9 mouse cellular contexts compared by ENCODE assay signal in genomic region chr1:182506229-182506986, GRCm38 (mm10). TPM values are rescaled to one million over a fixed set of nuclear protein-coding genes. Genes with fewer than 3 reads are reported as not detected.
A peak's percentile ranks its signal among the peaks of the same experiment; 100 is the strongest.
DNase-seq lines count a peak whose midpoint lies in the region; ATAC-seq and TF ChIP-seq lines count a peak whose summit lies in the region.
"Had no signal": no experiment of that assay in that cellular context is flagged by ENCODE, and none has a peak within 500 bp of the region (broad histone marks: within the 10 kb centered on the region; RNA-seq: fewer than 3 reads in every experiment).

No protein-coding gene starts in this region.

- no peak overlapping the region for H3K9ac ChIP-seq in neural tube, embryonic 13.5 days
- H3K9ac ChIP-seq in heart, postnatal 0 days (replicated peaks; ENCODE audit: low read depth, low read length), result no peak overlapping the region
- no peak overlapping the region for H3K9ac ChIP-seq in liver, embryonic 11.5 days (ENCODE audit: low read depth, low read length)

- no peaks in the 10 kb centered on the region for H3K9me3 ChIP-seq in neural tube, embryonic 13.5 days
- no peaks in the 10 kb centered on the region for H3K9me3 ChIP-seq in heart, postnatal 0 days (replicated peaks; ENCODE audit: control insufficient read depth, low read length)
- H3K9me3 ChIP-seq in liver, embryonic 11.5 days (ENCODE audit: control insufficient read depth, low read length), result no peaks in the 10 kb centered on the region

- WGBS in neural tube, embryonic 13.5 days, result 65% methylated on average over 7 of the region's 7 CpGs
- 11% methylated on average over 7 of the region's 7 CpGs for WGBS in heart, postnatal 0 days
- 33% methylated on average over 7 of the region's 7 CpGs for WGBS in liver, embryonic 11.5 days

- DNase-seq in neural tube, embryonic 10.5 days (ENCODE audit: extremely low spot score, low spot score), result no peak
- peak; percentile 84 for DNase-seq in heart, postnatal 0 days (ENCODE audit: low spot score)
- DNase-seq in liver, embryonic 11.5 days (ENCODE audit: low spot score), result no peak
- peak; percentile 78 for DNase-seq in skeletal muscle tissue, adult 2 months (ENCODE audit: low read depth, low spot score)
- DNase-seq in cerebellum, adult 11-12 months, result no peak
- no peak for DNase-seq in left cerebral cortex, adult 9 months (ENCODE audit: low spot score in 2 of 2)

- H3K4me3 ChIP-seq in neural tube, embryonic 13.5 days, result no peak overlapping the region
- H3K4me3 ChIP-seq in bone marrow macrophage, adult 2 months (ENCODE audit: insufficient read depth, low read length), result no peak overlapping the region
- H3K4me3 ChIP-seq in heart, postnatal 0 days (ENCODE audit: low read depth, low read length), result no peak overlapping the region
- H3K4me3 ChIP-seq in liver, embryonic 11.5 days (ENCODE audit: low read depth, low read length), result no peak overlapping the region
- H3K4me3 ChIP-seq: erythroblast, embryonic 14.5 days had no signal

- H3K27me3 ChIP-seq in neural tube, embryonic 13.5 days, result no peaks in the 10 kb centered on the region
- no peaks in the 10 kb centered on the region for H3K27me3 ChIP-seq in heart, postnatal 0 days (ENCODE audit: control insufficient read depth, insufficient read depth, low read length)
- H3K27me3 ChIP-seq in liver, embryonic 11.5 days (replicated peaks; ENCODE audit: control insufficient read depth, insufficient read depth, low read length), result no peaks in the 10 kb centered on the region

- no peak; the same call in 1 of the 2 replicates for TF ChIP-seq EP300 in heart, postnatal 0 days (IDR thresholded peaks at IDR 0.05; ENCODE audit: low read depth)

- TF ChIP-seq POLR2A in bone marrow macrophage, adult 2 months (IDR thresholded peaks at IDR 0.05; ENCODE audit: borderline replicate concordance, low read depth, low read length), result no peak

- H3K36me3 ChIP-seq in neural tube, embryonic 13.5 days, result peaks cover 41% of the 10 kb centered on the region
- H3K36me3 ChIP-seq in heart, postnatal 0 days (replicated peaks; ENCODE audit: control insufficient read depth, insufficient read depth, low read length), result peaks cover 24% of the 10 kb centered on the region
- peaks cover 2% of the 10 kb centered on the region for H3K36me3 ChIP-seq in liver, embryonic 11.5 days (ENCODE audit: control insufficient read depth, insufficient read depth, low read length)

- ATAC-seq in neural tube, embryonic 13.5 days (ENCODE audit: low read depth), result no peak
- peak; percentile 68 for ATAC-seq in heart, postnatal 0 days (ENCODE audit: insufficient read depth, low read depth)
- peak; percentile 65; the same call in 1 of the 2 replicates for ATAC-seq in liver, embryonic 11.5 days (replicated peaks; ENCODE audit: low FRiP score)

- peaks cover 27% of the 10 kb centered on the region for H3K4me1 ChIP-seq in neural tube, embryonic 13.5 days (replicated peaks)
- peaks cover 38% of the 10 kb centered on the region for H3K4me1 ChIP-seq in bone marrow macrophage, adult 2 months (ENCODE audit: control insufficient read depth, insufficient read depth, low read length)
- H3K4me1 ChIP-seq in heart, postnatal 0 days (ENCODE audit: control insufficient read depth, insufficient read depth), result peaks cover 41% of the 10 kb centered on the region
- H3K4me1 ChIP-seq in liver, embryonic 11.5 days (replicated peaks; ENCODE audit: control insufficient read depth, insufficient read depth, low read length), result peaks cover 36% of the 10 kb centered on the region

- H3K4me2 ChIP-seq in neural tube, embryonic 13.5 days, result no peak overlapping the region
- no peak overlapping the region for H3K4me2 ChIP-seq in heart, postnatal 0 days (ENCODE audit: low read depth, low read length)
- peak overlapping the region; percentile 1 for H3K4me2 ChIP-seq in liver, embryonic 11.5 days

- TF ChIP-seq CTCF in bone marrow macrophage, adult 2 months (IDR thresholded peaks at IDR 0.05; ENCODE audit: low read depth, low read length), result no peak
- peak; percentile 62 for TF ChIP-seq CTCF in heart, postnatal 0 days (IDR thresholded peaks at IDR 0.05; ENCODE audit: low read depth)

- 0 out of 2 replicates have a peak overlapping the region, but pooled peaks have one; percentile 4 for H3K27ac ChIP-seq in neural tube, embryonic 13.5 days (replicated peaks)
- peak overlapping the region; percentile 70 for H3K27ac ChIP-seq in bone marrow macrophage, adult 2 months (ENCODE audit: insufficient read depth, low read depth, low read length)
- peak overlapping the region; percentile 86 for H3K27ac ChIP-seq in heart, postnatal 0 days (ENCODE audit: low read depth)
- peak overlapping the region; percentile 34 for H3K27ac ChIP-seq in liver, embryonic 11.5 days (ENCODE audit: low read depth, low read length)

RNA-seq across cellular contexts. Expression of gene Capn2, which starts 11.0 kb away (rescaled TPM):
- 95.5 and 99.2 TPM in 2 replicates for polyA plus RNA-seq in neural tube, embryonic 13.5 days (2015; fragmentation: Nextera tagmentation; extraction: Ambion mirVana)
- 132 and 135 TPM in 2 replicates for polyA plus RNA-seq in bone marrow macrophage, adult 2 months (2012; ENCODE audit: insufficient read depth, insufficient read length, missing spikeins)
- total RNA-seq in heart, postnatal 0 days (2014; rRNA removed; ENCODE audit: low replicate concordance), result 71.2 and 85.4 TPM in 2 replicates
- 56.8 and 62.6 TPM in 2 replicates for polyA plus RNA-seq in heart, postnatal 0 days (2015; fragmentation: Nextera tagmentation; extraction: Ambion mirVana)
- 49.5 and 51.4 TPM in 2 replicates for polyA plus RNA-seq in liver, embryonic 11.5 days (2014; fragmentation: Nextera tagmentation; extraction: Ambion mirVana)

RNA-seq across cellular contexts. Expression of gene Capn8, which starts 58.4 kb away (rescaled TPM):
- polyA plus RNA-seq in neural tube, embryonic 13.5 days (2015; fragmentation: Nextera tagmentation; extraction: Ambion mirVana), result 0.29 TPM in 1 of 2 replicates, not detected in the other
- polyA plus RNA-seq in bone marrow macrophage, adult 2 months (2012; ENCODE audit: insufficient read depth, insufficient read length, missing spikeins), result not detected in 2 replicates
- total RNA-seq in heart, postnatal 0 days (2014; rRNA removed; ENCODE audit: low replicate concordance), result not detected in 2 replicates
- not detected in 2 replicates for polyA plus RNA-seq in heart, postnatal 0 days (2015; fragmentation: Nextera tagmentation; extraction: Ambion mirVana)
- not detected in 2 replicates for polyA plus RNA-seq in liver, embryonic 11.5 days (2014; fragmentation: Nextera tagmentation; extraction: Ambion mirVana)
- polyA plus RNA-seq: erythroblast, embryonic 14.5 days had no signal

Comparison
In these comparisons a context has a peak if more than half of its experiments do, and no peak if none do; other contexts are left out.
1. H3K27ac ChIP-seq: peak in every context shown above with its lines; median percentile 86 in heart, postnatal 0 days; 70 in bone marrow macrophage, adult 2 months; 34 in liver, embryonic 11.5 days; 4 in neural tube, embryonic 13.5 days.
2. DNase-seq: peak in heart, postnatal 0 days (single experiment) and skeletal muscle tissue, adult 2 months (single experiment); none in neural tube, embryonic 10.5 days (single experiment), liver, embryonic 11.5 days (single experiment), cerebellum, adult 11-12 months (single experiment) and left cerebral cortex, adult 9 months (0 of 2).